Mouse (Mus musculus) C2C12 (cell line): ENCODE results near the gene Gm10337.

ENCODE experiments used
- CEBPB ChIP-seq: IDR thresholded peaks from one replicate; pipeline ENCODE4 v1.6.1; 2011; ENCODE audit warnings: low read depth, mild to moderate bottlenecking, control low read depth, moderate library complexity
- CTCF ChIP-seq: IDR thresholded peaks from one replicate; pipeline ENCODE4 v1.5.1; 2011; ENCODE audit not compliant: control insufficient read depth, insufficient read depth, insufficient read length
- FOSL1 ChIP-seq: IDR thresholded peaks from one replicate; pipeline ENCODE4 v1.8.0; 2011; ENCODE audit warnings: mild to moderate bottlenecking, low read length; ENCODE audit not compliant: poor library complexity, insufficient read depth, severe bottlenecking
- MAX ChIP-seq: IDR thresholded peaks from one replicate; pipeline ENCODE4 v1.6.1; 2011; ENCODE audit warnings: mild to moderate bottlenecking, control low read depth
- MYOD1 ChIP-seq: IDR thresholded peaks from one replicate; pipeline ENCODE4 v1.6.1; 2011; ENCODE audit warnings: low read depth; ENCODE audit not compliant: control insufficient read depth, insufficient read length
- MYOG ChIP-seq: IDR thresholded peaks from one replicate; pipeline ENCODE4 v1.6.1; 2011; ENCODE audit not compliant: control insufficient read depth, insufficient read length; ENCODE audit errors: extremely low read depth
- USF1 ChIP-seq: IDR thresholded peaks from one replicate; pipeline ENCODE4 v1.6.1; 2011; ENCODE audit warnings: low read depth, mild to moderate bottlenecking, control low read depth, moderate library complexity

DNA sequence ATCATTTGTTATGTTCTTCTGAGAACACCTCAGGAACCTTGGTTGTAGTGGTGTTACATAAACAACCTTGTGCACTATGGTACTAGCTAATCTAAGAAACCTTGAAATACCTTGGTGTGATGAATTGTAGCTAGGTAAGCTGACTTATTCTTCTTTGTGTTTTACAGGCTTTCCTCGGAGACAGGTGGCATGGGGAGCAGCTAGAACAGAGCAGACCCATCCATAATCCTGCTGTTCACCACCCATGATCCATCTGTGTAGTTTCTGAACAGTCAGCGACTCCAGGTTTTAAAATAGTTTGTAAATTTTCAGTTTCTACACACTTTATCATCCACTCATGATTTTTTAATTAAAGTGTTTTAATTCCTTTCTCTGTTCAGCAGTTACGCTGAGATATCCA, 5.2 kb upstream of the Gm10337 start:
- TF ChIP-seq CTCF, result no peak
- no peak for TF ChIP-seq MYOG
- TF ChIP-seq CEBPB, result no peak
- no peak for TF ChIP-seq USF1
- TF ChIP-seq MAX, result no peak
- TF ChIP-seq MYOD1, result no peak
- TF ChIP-seq FOSL1, result no peak
